Mouse (Mus musculus): ENCODE measurements around the gene Fbxl3. TPM values are rescaled to one million over a fixed set of nuclear protein-coding genes. Genes with fewer than 3 reads are reported as not detected.

Fbxl3 gene
- polyA plus RNA-seq, 1 experiment: 78.8 TPM

- TF ChIP-seq CTCF (IDR thresholded peaks at IDR 0.05; ENCODE audit: borderline replicate concordance, extremely low read depth, insufficient read depth, insufficient read length) (no peak), POLR2A (IDR thresholded peaks at IDR 0.05; ENCODE audit: borderline replicate concordance, extremely low read depth, insufficient read depth, insufficient read length, poor library complexity, severe bottlenecking) (peak; percentile 65; the same call in 1 of the 2 replicates)
- DNase-seq (ENCODE audit: low read depth): peak; percentile 88
These were observed 655 bp downstream of the Fbxl3 start for GRCm38 (mm10) chr14:103098587-103099235.

DNA sequence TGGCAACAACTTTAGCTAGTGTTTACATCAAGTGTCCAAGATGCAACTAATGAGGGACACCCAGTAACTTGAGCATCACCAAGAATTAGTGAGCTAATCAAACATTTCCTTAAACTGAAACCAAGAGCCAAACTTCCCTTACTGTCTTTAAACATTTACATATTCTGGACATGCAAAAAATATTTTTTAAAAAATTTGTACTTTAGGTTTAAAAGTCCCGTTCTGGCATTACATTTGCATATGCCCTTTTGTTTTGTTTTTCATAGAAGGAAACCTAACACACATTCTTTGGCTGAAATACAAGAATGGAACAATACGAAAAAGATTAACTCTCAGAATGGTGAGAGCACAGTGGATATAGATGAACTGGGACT, 1.2 kb downstream of the Fbxl3 start:
- no peak for DNase-seq (ENCODE audit: low read depth)

DNA sequence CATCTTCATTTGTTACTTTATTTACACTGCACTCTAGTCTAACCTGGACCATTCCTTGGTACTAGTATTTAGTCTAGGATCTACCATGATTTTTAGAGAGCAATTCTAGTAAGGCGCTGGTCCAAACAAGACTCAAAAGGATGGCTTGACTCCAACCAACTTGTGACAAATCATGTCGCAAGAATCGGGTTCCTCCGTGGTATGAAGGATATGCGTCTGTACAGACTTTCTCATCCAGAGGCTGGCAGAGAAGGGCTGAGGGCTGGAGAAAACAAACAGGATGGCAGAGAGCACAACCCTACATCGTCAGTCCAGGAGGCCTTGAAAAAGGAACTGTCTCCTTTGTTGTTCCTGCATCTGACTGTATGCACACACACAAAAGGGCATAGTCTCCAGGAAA, 2.7 kb downstream of the Fbxl3 start:
- TF ChIP-seq POLR2A (IDR thresholded peaks at IDR 0.05; ENCODE audit: borderline replicate concordance, extremely low read depth, insufficient read depth, insufficient read length, poor library complexity, severe bottlenecking) (no peak), CTCF (IDR thresholded peaks at IDR 0.05; ENCODE audit: borderline replicate concordance, extremely low read depth, insufficient read depth, insufficient read length) (no peak)
- no peak for DNase-seq (ENCODE audit: low read depth)

More for the DNA sequence above, 1.2 kb downstream of the Fbxl3 start:
- no peak for TF ChIP-seq POLR2A (IDR thresholded peaks at IDR 0.05; ENCODE audit: borderline replicate concordance, extremely low read depth, insufficient read depth, insufficient read length, poor library complexity, severe bottlenecking)
- TF ChIP-seq CTCF (IDR thresholded peaks at IDR 0.05; ENCODE audit: borderline replicate concordance, extremely low read depth, insufficient read depth, insufficient read length): no peak

GRCm38 (mm10) chr14:103095826-103096225, 3.5 kb downstream of the Fbxl3 start:
- DNase-seq (ENCODE audit: low read depth): no peak
- TF ChIP-seq POLR2A (IDR thresholded peaks at IDR 0.05; ENCODE audit: borderline replicate concordance, extremely low read depth, insufficient read depth, insufficient read length, poor library complexity, severe bottlenecking) (no peak), CTCF (IDR thresholded peaks at IDR 0.05; ENCODE audit: borderline replicate concordance, extremely low read depth, insufficient read depth, insufficient read length) (no peak)

- TF ChIP-seq POLR2A (IDR thresholded peaks at IDR 0.05; ENCODE audit: borderline replicate concordance, extremely low read depth, insufficient read depth, insufficient read length, poor library complexity, severe bottlenecking) (no peak), CTCF (IDR thresholded peaks at IDR 0.05; ENCODE audit: borderline replicate concordance, extremely low read depth, insufficient read depth, insufficient read length) (no peak)
These were observed 4.3 kb downstream of the Fbxl3 start for GRCm38 (mm10) chr14:103095036-103095435.

DNA sequence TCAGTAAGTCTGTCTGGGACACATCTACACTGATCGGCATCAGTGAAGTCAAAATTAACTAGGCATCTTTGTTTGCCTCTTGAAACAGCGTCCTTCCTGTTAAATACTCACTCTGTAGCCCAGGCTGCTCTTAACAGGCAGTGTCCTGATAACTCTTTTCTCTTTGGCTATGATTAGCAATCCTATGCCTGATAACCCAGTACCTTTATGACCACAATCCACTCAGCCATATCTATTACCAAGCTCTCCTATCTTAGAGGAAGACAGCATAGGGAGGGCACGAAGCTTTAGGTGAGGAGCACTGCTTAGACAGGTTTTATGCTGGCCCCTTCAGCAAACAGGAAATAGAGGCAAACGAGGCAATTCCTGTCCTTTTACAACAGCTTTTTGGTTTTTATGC, 5.7 kb downstream of the Fbxl3 start:
- no peak for DNase-seq (ENCODE audit: low read depth)
- TF ChIP-seq CTCF (IDR thresholded peaks at IDR 0.05; ENCODE audit: borderline replicate concordance, extremely low read depth, insufficient read depth, insufficient read length): no peak
- no peak for TF ChIP-seq POLR2A (IDR thresholded peaks at IDR 0.05; ENCODE audit: borderline replicate concordance, extremely low read depth, insufficient read depth, insufficient read length, poor library complexity, severe bottlenecking)

More at GRCm38 (mm10) chr14:103095036-103095435, 4.3 kb downstream of the Fbxl3 start:
- DNase-seq (ENCODE audit: low read depth): no peak

GRCm38 (mm10) chr14:103093236-103093635, 6.1 kb downstream of the Fbxl3 start:
- DNase-seq (ENCODE audit: low read depth): no peak
- TF ChIP-seq CTCF (IDR thresholded peaks at IDR 0.05; ENCODE audit: borderline replicate concordance, extremely low read depth, insufficient read depth, insufficient read length) (no peak), POLR2A (IDR thresholded peaks at IDR 0.05; ENCODE audit: borderline replicate concordance, extremely low read depth, insufficient read depth, insufficient read length, poor library complexity, severe bottlenecking) (no peak)

DNA sequence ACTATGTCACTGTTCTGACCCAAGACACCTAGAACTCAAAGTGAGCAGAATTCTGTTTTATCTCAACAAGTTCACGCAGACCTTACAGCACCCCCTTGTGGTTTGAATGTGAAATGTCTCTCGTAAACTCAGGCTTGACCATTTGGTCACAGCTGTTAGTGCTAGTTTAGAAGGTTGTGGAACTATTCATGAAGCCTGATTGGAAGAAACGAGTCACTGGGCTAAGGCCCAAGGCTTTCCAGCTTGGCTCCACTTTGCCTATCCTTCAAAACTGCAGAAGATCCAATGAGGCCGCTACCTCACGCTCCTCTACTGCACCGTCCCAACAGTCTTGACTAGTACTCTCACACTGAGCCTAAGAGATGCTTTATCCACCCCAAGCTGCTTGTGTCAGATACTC, 10.7 kb downstream of the Fbxl3 start:
- peak; percentile 61 for DNase-seq (ENCODE audit: low read depth)
- TF ChIP-seq POLR2A (IDR thresholded peaks at IDR 0.05; ENCODE audit: borderline replicate concordance, extremely low read depth, insufficient read depth, insufficient read length, poor library complexity, severe bottlenecking) (no peak), CTCF (IDR thresholded peaks at IDR 0.05; ENCODE audit: borderline replicate concordance, extremely low read depth, insufficient read depth, insufficient read length) (peak; percentile 60; the same call in 1 of the 2 replicates)

DNA sequence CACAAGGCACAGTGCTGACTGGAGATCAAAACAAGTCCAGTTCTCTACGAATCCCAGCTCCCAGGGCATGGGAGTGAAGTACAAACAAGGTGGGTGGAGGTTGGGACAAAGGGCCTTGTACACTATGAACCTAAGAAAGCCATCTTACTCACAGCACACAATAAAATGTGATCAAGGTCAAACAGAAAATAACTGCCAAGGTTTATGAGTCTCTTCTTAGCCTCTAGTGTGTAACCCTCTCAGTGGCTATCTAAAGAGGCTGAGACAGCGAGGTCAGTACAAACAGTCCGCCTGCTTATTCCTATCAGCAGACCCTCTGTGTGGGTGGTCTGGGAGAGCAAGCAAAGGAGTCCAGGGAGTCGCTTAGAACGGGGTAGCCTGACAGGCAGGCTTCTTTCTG, 11.5 kb downstream of the Fbxl3 start:
- TF ChIP-seq POLR2A (IDR thresholded peaks at IDR 0.05; ENCODE audit: borderline replicate concordance, extremely low read depth, insufficient read depth, insufficient read length, poor library complexity, severe bottlenecking) (no peak), CTCF (IDR thresholded peaks at IDR 0.05; ENCODE audit: borderline replicate concordance, extremely low read depth, insufficient read depth, insufficient read length) (no peak)
- no peak for DNase-seq (ENCODE audit: low read depth)

- TF ChIP-seq POLR2A (IDR thresholded peaks at IDR 0.05; ENCODE audit: borderline replicate concordance, extremely low read depth, insufficient read depth, insufficient read length, poor library complexity, severe bottlenecking) (no peak), CTCF (IDR thresholded peaks at IDR 0.05; ENCODE audit: borderline replicate concordance, extremely low read depth, insufficient read depth, insufficient read length) (no peak)
- DNase-seq (ENCODE audit: low read depth): no peak
These were observed 12.6 kb downstream of the Fbxl3 start for GRCm38 (mm10) chr14:103086671-103087324.

- DNase-seq (ENCODE audit: low read depth): no peak
- TF ChIP-seq POLR2A (IDR thresholded peaks at IDR 0.05; ENCODE audit: borderline replicate concordance, extremely low read depth, insufficient read depth, insufficient read length, poor library complexity, severe bottlenecking) (no peak), CTCF (IDR thresholded peaks at IDR 0.05; ENCODE audit: borderline replicate concordance, extremely low read depth, insufficient read depth, insufficient read length) (no peak)
These were observed 13.4 kb downstream of the Fbxl3 start for GRCm38 (mm10) chr14:103085840-103086533.
